Mouse (Mus musculus): ENCODE data around the gene Kmt2b. TPM values are rescaled to one million over a fixed set of nuclear protein-coding genes. Genes with fewer than 3 reads are reported as not detected.

The Kmt2b gene
- total RNA-seq, 2 experiments from 2014 or later: 37.8 to 56.6 TPM

GRCm38 (mm10) chr7:30572389-30572788 lies 16.1 kb downstream of the Kmt2b start:
- DNase-seq (ENCODE audit: low spot score in 2 of 2): no peak

- no peak for DNase-seq (ENCODE audit: low spot score in 2 of 2)
Observed at GRCm38 (mm10) chr7:30567555-30567954, 21.0 kb downstream of the Kmt2b start.

GRCm38 (mm10) chr7:30566033-30566432 lies 22.5 kb downstream of the Kmt2b start:
- no peak for DNase-seq (ENCODE audit: low spot score in 2 of 2)

GRCm38 (mm10) chr7:30564970-30565571 lies 23.5 kb downstream of the Kmt2b start, which contains the start of gene Igflr1:
Gene Igflr1, plus strand, starts transcription at chr7:30565427.
- DNase-seq (ENCODE audit: low spot score in 2 of 2): no peak

GRCm38 (mm10) chr7:30563906-30564280 lies 24.6 kb downstream of the Kmt2b start:
- no peak for DNase-seq (ENCODE audit: low spot score in 2 of 2)

GRCm38 (mm10) chr7:30563117-30563905 lies 25.2 kb downstream of the Kmt2b start, which contains the start of the genes U2af1l4, Gm49396 and Psenen:
Gene U2af1l4, plus strand, starts transcription at chr7:30563301.
Gene Gm49396, plus strand, starts transcription at chr7:30563344.
Gene Psenen, minus strand, starts transcription at chr7:30563627.
- DNase-seq (ENCODE audit: low spot score in 2 of 2): peak; percentile 88 to 90

- peak in 1 of 2 experiments; percentile 42 for DNase-seq (ENCODE audit: low spot score in 2 of 2)
Observed at GRCm38 (mm10) chr7:30562526-30563116, 25.9 kb downstream of the Kmt2b start.

- no peak for DNase-seq (ENCODE audit: low spot score in 2 of 2)
Observed at GRCm38 (mm10) chr7:30560296-30560695, 28.2 kb downstream of the Kmt2b start.

GRCm38 (mm10) chr7:30559443-30559954 lies 29.0 kb downstream of the Kmt2b start, which contains the start of gene Lin37:
Gene Lin37, minus strand, starts transcription at chr7:30559838.
- DNase-seq (ENCODE audit: low spot score in 2 of 2): peak; percentile 79 to 84

- no peak for DNase-seq (ENCODE audit: low spot score in 2 of 2)
Observed at GRCm38 (mm10) chr7:30558656-30559442, 29.7 kb downstream of the Kmt2b start.

GRCm38 (mm10) chr7:30557901-30558514 lies 30.5 kb downstream of the Kmt2b start:
- DNase-seq (ENCODE audit: low spot score in 2 of 2): no peak

- DNase-seq (ENCODE audit: low spot score in 2 of 2): no peak
Observed at GRCm38 (mm10) chr7:30556894-30557536, 31.5 kb downstream of the Kmt2b start.

GRCm38 (mm10) chr7:30553810-30554584 lies 34.5 kb downstream of the Kmt2b start:
- no peak for DNase-seq (ENCODE audit: low spot score in 2 of 2)

- DNase-seq (ENCODE audit: low spot score in 2 of 2): peak; percentile 67 to 70
Observed at GRCm38 (mm10) chr7:30553021-30553589, 35.4 kb downstream of the Kmt2b start.

GRCm38 (mm10) chr7:30552102-30553020 lies 36.2 kb downstream of the Kmt2b start, which contains the start of the genes Hspb6 and Proser3:
Gene Hspb6, plus strand, starts transcription at chr7:30552178.
Gene Proser3, minus strand, starts transcription at chr7:30552299.
- peak; percentile 86 to 87 for DNase-seq (ENCODE audit: low spot score in 2 of 2)

GRCm38 (mm10) chr7:30551445-30552101 lies 37.0 kb downstream of the Kmt2b start:
- DNase-seq (ENCODE audit: low spot score in 2 of 2): no peak

- DNase-seq (ENCODE audit: low spot score in 2 of 2): no peak
Observed at GRCm38 (mm10) chr7:30550603-30551002, 37.9 kb downstream of the Kmt2b start.
